Mouse (Mus musculus) leukemia stem cell, adult 10-12 weeks (primary cell): ENCODE data around the gene Hpgd. TPM values are rescaled to one million over a fixed set of nuclear protein-coding genes. Genes with fewer than 3 reads are reported as not detected.

Experiments used
- polyA plus RNA-seq: library from polyadenylated mRNA; stranded (reverse); fragments of >175 nt; gene quantifications from 2 replicates; pipeline ENCODE4 v1.2.3, GENCODE M21; 2012; ENCODE audit warnings: low replicate concordance

Gene Hpgd
- polyA plus RNA-seq: 0.34 and 0.98 TPM in 2 replicates

DNA sequence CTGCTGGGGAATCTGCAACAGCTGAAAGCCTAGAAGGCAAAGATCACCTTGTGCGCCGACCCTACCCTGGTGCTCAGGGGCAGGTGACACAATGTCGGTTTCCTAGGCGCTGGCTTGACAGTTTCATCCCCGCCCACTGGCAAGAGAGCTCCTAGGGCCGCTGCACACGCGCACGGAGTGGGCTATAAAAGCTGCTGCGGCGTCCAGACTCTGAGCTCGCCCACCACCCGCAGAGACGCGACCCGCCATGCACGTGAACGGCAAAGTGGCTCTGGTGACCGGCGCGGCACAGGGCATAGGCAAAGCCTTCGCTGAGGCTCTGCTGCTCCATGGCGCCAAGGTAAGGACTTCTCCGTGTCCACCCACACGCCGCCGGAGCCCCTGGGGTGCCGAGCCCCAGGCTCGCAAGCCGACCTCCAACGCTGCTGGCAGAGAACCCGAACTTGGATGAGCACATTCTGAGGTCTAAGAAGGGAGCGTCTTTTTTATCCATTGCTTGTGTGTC, at the start of gene Hpgd:
TSS of gene Hpgd (plus strand) at position 213 of the 505 bp plus-strand sequence.

